Mouse (Mus musculus) E14TG2a.4 (cell line): ENCODE data around the gene Tbxa2r.

Source experiments
- CTCF ChIP-seq: conservative IDR thresholded peaks from 2 replicates; pipeline ENCODE4 v1.5.1; 2014; ENCODE audit warnings: low read length
- NANOG ChIP-seq: IDR thresholded peaks from 2 replicates; pipeline ENCODE4 v1.6.1; 2014; ENCODE audit warnings: borderline replicate concordance, low read length, mixed read lengths
- POU5F1 ChIP-seq: IDR thresholded peaks from 2 replicates; pipeline ENCODE4 v1.6.1; 2014; ENCODE audit warnings: low read length, borderline replicate concordance

- TF ChIP-seq CTCF (no peak), POU5F1 (no peak), NANOG (no peak)
Observed at GRCm38 (mm10) chr10:81329194-81329975, 854 bp downstream of the Tbxa2r start.
